Mouse (Mus musculus) bone marrow, adult 2 months (tissue): ENCODE measurements around the gene Gpr18.

Experiments used
- CTCF ChIP-seq: fragments of 200-500 bp; IDR thresholded peaks from 2 replicates; pipeline ENCODE4 v1.5.1; 2011; ENCODE audit warnings: low read length, control low read depth; ENCODE audit not compliant: control insufficient read depth, insufficient read depth
- POLR2A ChIP-seq: fragments of 200-500 bp; IDR thresholded peaks from 2 replicates; pipeline ENCODE4 v1.6.1; 2011; ENCODE audit warnings: low read depth, mild to moderate bottlenecking, control low read depth, low read length, borderline replicate concordance; ENCODE audit not compliant: control insufficient read depth

DNA sequence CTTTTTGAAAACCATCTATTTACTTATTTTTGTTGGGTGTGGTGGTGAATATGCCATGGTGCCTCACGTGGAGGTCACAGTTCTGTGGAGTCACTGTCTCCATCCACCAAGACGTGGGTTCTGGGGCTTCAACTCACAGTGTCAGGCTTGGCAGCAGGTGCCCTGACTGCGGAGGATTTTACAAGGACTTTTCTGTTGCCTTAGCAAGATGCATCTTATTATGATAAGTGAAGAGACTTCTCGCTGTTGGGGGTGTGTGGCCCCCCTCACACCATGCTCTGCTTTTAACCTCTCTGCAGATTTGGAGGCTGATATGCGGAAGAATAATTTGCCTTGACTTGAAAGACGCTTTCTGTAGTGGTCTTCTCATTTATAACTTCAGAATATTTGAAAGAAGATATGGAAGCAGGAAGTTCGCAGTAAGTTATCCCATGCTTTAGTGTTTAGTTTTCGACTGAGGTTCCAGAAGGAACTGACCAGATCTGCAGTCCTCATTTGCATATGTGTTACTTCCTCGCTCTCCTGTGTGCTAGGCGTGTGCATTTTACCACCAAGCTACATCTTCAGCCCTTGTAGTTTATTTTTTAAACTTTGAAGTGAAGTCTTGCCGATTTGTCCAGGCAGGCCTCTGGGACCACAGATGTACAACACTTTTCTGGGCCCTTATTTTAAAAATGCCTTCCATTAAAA is 8.4 kb downstream of the Gpr18 start:
- TF ChIP-seq CTCF (no peak), POLR2A (no peak)
